Mouse (Mus musculus) midbrain, embryonic 10.5 days (tissue): ENCODE results near the gene Gmppa. TPM values are rescaled to one million over a fixed set of nuclear protein-coding genes. Genes with fewer than 3 reads are reported as not detected.

Experiments
- DNase-seq: peaks from one replicate; pipeline ENCODE4 v3.0.0-alpha.2; 2017; ENCODE audit warnings: low spot score
- H3K27ac ChIP-seq: fragments of 300-500 bp; sonication (generic); replicated peaks from 2 replicates; pipeline ENCODE4 v1.5.1; 2016; ENCODE audit warnings: mild to moderate bottlenecking
- H3K27me3 ChIP-seq: fragments of 300-500 bp; sonication (generic); 2 replicates; pipeline ENCODE4 v1.6.1; 2016; ENCODE audit warnings: low read depth, mild to moderate bottlenecking; ENCODE audit not compliant: poor library complexity, severe bottlenecking
- H3K36me3 ChIP-seq: fragments of 300-500 bp; sonication (generic); 2 replicates; pipeline ENCODE4 v1.6.1; 2016; ENCODE audit warnings: mild to moderate bottlenecking, moderate library complexity
- H3K4me1 ChIP-seq: fragments of 300-500 bp; sonication (generic); 2 replicates; pipeline ENCODE4 v1.6.1; 2016
- H3K4me3 ChIP-seq: fragments of 300-500 bp; sonication (generic); 2 replicates; pipeline ENCODE4 v1.5.1; 2016; ENCODE audit warnings: mild to moderate bottlenecking, moderate library complexity
- H3K9me3 ChIP-seq: fragments of 300-500 bp; sonication (generic); replicated peaks from 2 replicates; pipeline ENCODE4 v1.6.1; 2016; ENCODE audit warnings: mild to moderate bottlenecking
- WGBS: fragments of 180-500 bp; shearing (Covaris S2); methylation state at CpG from one replicate; pipeline ENCODE4 v1.1.7; 2016; 5-methylcytosine and 5-hydroxymethylcytosine counted together
- polyA plus RNA-seq: library from polyadenylated mRNA; unstranded; fragments of >200 nt; fragmentation: Nextera tagmentation; extraction: Ambion mirVana; gene quantifications from 2 replicates; pipeline ENCODE4 v1.2.1, GENCODE M21; 2016

The Gmppa gene
- polyA plus RNA-seq, 1 experiment from 2014 or later: 70.2 TPM

DNA sequence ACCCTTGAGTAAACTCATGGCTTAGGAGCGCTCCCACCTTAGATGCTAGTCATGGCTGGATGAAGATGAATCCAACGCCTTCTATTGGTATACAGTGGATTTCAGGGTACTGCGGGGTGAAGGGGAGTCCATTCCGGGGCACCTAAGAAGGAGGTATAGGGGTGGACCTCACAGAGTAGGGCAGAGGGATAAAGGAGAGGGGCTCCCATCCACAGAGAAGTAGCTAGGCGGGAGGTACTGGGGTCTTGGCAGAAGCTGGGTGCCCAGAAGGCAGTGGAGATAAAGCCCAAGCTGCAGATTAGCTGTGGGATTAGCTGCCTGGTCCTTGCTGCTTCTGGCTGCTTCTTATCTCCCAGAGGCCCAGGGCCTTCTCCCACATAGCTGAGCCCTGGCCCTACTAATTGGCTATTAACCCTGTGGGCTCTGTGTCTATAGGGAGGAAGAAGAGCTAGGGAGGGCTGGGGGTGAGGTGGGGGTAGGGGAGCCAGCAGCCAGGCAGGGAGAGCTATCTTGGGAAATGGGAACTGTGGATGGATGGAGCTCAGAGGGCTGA lies 28.0 kb downstream of the Gmppa start:
- 68% methylated on average over 5 of the region's 5 CpGs for WGBS
- DNase-seq: no peak
- Histone ChIP-seq H3K9me3 (no peaks in the 10 kb centered on the region), H3K27me3 (peaks cover 78% of the 10 kb centered on the region), H3K4me3 (no peak overlapping the region), H3K27ac (peak overlapping the region; percentile 53; the same call in 1 of the 2 replicates), H3K36me3 (no peaks in the 10 kb centered on the region), H3K4me1 (peaks cover 56% of the 10 kb centered on the region)

DNA sequence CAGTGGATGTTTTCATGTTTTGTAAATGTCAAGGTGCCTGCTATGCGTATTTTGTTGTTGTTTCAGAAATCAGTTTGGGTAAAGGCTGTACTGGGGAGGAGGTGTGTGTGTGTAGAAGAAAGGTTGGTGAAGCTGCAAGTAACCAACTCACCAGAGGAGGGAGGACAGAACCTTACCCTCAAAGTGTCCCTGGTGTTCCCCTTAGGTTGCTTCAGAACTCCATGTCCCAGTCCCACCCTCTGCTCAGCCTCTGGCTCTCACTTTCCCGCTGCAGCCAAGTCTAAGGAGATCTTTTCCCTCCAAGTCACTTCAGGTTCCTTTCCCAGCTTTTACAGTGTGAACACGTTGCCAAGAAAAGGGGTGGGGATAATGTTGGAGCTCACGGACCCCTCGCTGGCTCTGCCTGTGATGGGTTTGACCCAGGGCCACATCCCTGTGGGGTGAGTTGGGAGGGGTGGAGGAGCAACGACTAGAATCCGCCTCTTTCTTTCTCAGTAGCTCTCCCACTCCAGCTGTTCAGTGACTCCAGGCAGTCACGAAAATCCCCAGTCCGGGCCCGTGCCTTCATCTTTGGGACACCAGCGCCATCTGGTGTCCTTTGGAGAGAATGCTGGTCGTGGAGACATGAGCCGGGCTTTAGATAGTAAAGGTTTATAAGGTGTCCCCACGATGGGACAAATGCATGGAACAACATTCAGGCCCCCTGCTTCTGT lies 31.6 kb downstream of the Gmppa start:
- peaks cover 5% of the 10 kb centered on the region for H3K36me3 ChIP-seq
- H3K4me3 ChIP-seq: no peak overlapping the region
- 6% methylated on average over 14 of the region's 14 CpGs for WGBS
- no peaks in the 10 kb centered on the region for H3K9me3 ChIP-seq
- peaks cover 46% of the 10 kb centered on the region for H3K4me1 ChIP-seq
- peaks cover 64% of the 10 kb centered on the region for H3K27me3 ChIP-seq
- H3K27ac ChIP-seq: peak overlapping the region; percentile 67
- DNase-seq: peak; percentile 85

DNA sequence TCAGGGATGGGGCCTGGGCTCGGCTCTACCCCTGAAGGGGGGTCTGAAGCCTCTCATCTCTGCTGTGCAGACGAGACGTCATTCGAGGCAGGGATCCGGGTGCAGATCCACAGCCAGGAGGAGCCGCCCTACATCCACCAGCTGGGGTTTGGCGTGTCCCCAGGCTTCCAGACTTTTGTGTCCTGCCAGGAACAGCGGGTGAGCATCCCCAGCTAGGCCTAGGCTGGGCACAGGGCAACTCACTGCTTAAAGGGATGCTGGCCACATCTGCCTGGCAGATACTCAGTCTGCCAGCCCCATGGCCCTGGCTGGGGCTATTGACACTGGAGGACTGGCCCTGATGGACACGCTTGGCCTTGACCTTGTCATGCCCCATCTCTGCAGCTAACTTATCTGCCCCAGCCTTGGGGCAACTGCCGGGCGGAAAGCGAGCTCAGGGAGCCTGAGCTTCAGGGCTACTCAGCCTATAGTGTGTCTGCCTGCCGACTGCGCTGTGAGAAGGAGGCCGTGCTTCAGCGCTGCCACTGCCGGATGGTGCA lies 33.6 kb downstream of the Gmppa start:
- 82% methylated on average over 17 of the region's 17 CpGs for WGBS

DNA sequence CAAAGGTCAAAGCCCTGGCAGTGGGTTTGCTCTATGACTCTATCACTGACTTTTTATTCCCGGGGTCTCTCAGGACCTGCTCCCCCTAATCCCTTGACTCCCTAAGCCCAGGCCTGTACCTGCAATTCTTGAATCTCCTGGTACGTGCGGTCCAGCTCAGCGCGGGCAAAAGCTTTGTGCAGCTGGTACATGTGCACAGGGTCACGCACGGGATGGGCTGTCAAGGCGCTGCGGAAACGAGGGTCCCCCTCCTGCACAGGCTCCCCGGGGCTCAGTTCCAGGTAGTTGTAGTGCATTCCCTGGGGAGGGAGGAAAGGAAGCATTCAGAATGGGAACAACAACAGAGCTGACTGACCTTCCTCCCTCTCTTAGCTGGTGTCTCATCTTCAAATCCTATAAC lies 40.7 kb downstream of the Gmppa start:
- no peaks in the 10 kb centered on the region for H3K9me3 ChIP-seq
- H3K36me3 ChIP-seq: peaks cover 50% of the 10 kb centered on the region
- WGBS: 91% methylated on average over 11 of the region's 11 CpGs
- peaks cover 56% of the 10 kb centered on the region for H3K27me3 ChIP-seq
- no peak for DNase-seq
- H3K4me3 ChIP-seq: no peak overlapping the region
- no peak overlapping the region for H3K27ac ChIP-seq
- peaks cover 31% of the 10 kb centered on the region for H3K4me1 ChIP-seq

More for the DNA sequence above, 33.6 kb downstream of the Gmppa start:
- H3K4me1 ChIP-seq: peaks cover 27% of the 10 kb centered on the region
- H3K4me3 ChIP-seq: no peak overlapping the region
- H3K36me3 ChIP-seq: peaks cover 25% of the 10 kb centered on the region
- H3K27me3 ChIP-seq: peaks cover 70% of the 10 kb centered on the region
- DNase-seq: no peak
- no peak overlapping the region for H3K27ac ChIP-seq
- no peaks in the 10 kb centered on the region for H3K9me3 ChIP-seq

DNA sequence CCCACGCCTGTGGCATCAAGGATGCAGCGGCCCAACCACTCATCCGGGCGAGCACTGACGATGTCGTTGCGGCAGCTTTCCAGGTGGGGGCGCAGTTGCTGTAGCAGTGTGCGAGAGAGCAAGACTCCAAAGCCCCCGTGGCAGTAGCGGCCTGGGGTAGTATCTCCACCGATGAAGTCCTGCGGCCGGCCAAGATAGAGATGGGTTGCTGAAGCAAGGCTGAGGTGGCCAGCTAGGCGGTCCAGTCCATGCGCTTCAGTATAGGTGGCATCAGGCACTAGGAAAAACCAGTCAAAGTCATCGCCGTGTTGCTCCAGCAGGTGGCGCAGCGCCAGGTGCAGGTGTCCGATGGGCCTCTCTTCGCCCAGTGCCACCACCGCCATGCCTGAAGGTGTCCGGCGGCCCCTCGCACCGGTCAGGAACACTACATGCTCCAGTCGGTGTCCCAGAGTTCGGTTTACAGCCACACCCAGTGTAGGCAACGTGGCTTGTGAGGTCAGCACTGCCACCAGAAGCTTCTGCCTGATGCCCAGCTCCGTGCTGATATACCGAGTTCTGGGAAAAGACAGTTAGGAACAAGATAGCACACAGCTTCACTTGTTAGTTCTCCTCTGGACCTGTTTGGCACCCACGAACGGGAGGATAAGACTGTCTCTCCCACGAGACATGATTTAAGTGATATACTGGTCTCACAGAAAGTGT lies 41.7 kb downstream of the Gmppa start:
- WGBS: 14% methylated on average over 35 of the region's 35 CpGs
- no peaks in the 10 kb centered on the region for H3K9me3 ChIP-seq
- H3K27me3 ChIP-seq: peaks cover 58% of the 10 kb centered on the region
- peak; percentile 84 for DNase-seq
- peak overlapping the region; percentile 94 for H3K4me3 ChIP-seq
- H3K36me3 ChIP-seq: peaks cover 46% of the 10 kb centered on the region
- peaks cover 32% of the 10 kb centered on the region for H3K4me1 ChIP-seq
- H3K27ac ChIP-seq: no peak overlapping the region; the same call in 1 of the 2 replicates

DNA sequence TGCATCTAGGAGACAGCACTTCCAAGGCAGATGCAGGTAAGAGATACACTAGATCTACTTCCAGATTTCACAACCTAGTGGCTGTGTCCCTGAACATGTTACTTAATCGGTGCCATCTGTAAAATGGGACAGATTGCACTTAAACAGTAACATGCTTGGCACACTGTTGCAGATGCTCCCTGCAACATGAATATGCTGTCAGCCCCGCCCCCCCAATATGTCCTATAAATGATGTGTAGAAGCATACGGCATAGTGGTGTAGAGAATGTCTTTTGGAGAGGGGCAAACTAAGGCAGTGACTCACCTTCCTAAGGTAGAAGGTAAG lies 42.2 kb downstream of the Gmppa start:
- Histone ChIP-seq H3K9me3 (no peaks in the 10 kb centered on the region), H3K4me3 (peak overlapping the region; percentile 94), H3K27ac (0 out of 2 replicates have a peak overlapping the region, but pooled peaks have one; percentile 89), H3K36me3 (peaks cover 46% of the 10 kb centered on the region), H3K27me3 (peaks cover 60% of the 10 kb centered on the region), H3K4me1 (peaks cover 37% of the 10 kb centered on the region)
- 60% methylated on average over 3 of the region's 3 CpGs for WGBS
- DNase-seq: no peak

DNA sequence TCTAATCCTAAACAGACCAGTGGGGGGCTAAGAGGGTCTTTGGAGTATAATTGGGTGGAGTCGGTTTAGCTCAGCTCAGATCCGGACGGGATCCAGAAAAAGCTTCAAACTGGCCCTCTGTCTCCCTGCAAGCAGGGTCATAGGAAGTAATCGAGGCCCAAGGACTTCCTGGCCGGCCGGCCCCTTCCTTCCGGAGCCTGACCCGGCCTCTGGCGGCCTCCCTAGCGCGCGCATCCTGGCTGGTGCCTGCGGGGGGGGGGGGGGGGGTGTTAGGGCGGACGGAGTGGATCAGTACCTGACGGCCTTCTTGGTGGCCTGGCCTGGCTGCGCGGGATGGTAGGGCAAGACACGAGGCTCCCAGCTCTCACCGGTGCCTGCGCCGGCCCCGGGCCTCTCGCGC lies 42.8 kb downstream of the Gmppa start:
- Histone ChIP-seq H3K27me3 (peaks cover 61% of the 10 kb centered on the region), H3K36me3 (peaks cover 46% of the 10 kb centered on the region), H3K4me3 (peak overlapping the region; percentile 94), H3K27ac (peak overlapping the region; percentile 89), H3K9me3 (no peaks in the 10 kb centered on the region), H3K4me1 (peaks cover 38% of the 10 kb centered on the region)
- WGBS: 0% methylated on average over 24 of the region's 25 CpGs
- DNase-seq: peak; percentile 67

DNA sequence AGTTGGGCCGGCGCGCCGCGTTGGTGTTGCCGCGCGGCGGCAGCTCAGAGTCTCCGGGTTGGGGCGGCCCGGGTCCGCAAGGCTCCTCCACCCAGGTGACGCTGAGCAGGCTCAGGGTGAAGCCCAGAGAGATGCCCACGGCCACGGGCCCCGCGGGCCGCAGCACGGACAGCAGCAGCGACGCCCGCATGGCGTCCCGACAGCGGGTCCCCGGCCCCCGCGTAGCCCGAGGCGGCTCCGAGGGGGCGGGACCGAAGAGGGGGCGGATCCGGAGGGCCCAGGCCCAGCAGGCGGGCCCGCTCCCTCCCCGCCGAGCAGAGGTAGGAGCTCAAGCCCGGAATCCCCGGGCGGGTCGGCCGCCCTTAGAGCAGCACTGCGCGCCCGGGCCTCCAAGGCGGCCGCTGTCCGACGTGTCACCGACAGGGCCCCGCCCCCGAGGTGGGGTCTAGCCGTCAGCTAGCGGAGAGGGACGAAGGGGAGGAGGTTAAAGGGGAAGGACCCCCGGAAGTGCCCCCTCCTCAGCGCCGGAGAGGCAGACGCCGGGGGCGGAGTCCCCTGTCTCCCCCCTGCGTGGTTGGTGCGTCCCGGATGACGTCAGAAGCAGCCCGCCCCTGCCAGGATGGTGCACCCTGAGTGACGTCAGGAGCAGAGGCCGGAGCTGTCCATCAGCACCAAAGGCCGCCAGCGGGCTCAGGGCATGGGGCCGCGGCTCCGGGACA lies 43.3 kb downstream of the Gmppa start, which contains the start of the genes Chpf and Tmem198:
Chpf (minus strand) TSS at position 392 of the 719 bp plus-strand sequence.
Tmem198 (plus strand) TSS at position 617 of the 719 bp plus-strand sequence.
- peak within 1 kb of the TSS; percentile 94 for H3K4me3 ChIP-seq
- peaks cover 38% of the 10 kb centered on the region for H3K4me1 ChIP-seq
- H3K27me3 ChIP-seq: peaks cover 61% of the 10 kb centered on the region
- H3K36me3 ChIP-seq: peaks cover 41% of the 10 kb centered on the region
- no peaks in the 10 kb centered on the region for H3K9me3 ChIP-seq
- DNase-seq: peak; percentile 100
- H3K27ac ChIP-seq: peak within 1 kb of the TSS; percentile 89
- WGBS: under 1% methylated on average over 69 of the region's 76 CpGs

DNA sequence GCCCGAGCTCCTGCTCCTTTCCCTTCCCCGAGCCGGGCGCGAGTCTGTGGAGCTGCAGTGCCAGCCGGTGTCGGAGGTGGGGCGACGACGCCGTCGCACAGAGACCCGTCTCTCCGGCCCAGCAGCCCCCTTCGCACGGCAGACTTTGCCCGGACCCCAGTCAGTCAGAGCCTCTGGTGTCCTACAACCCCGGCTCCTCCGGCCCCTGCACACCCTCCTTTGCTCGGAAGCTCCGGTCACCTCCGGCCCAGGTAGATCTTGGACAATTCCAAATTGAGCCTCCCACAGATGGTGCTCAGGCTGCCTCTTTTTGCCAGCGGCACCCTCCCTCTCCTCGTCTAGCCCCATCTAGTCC lies 43.9 kb downstream of the Gmppa start:
- Histone ChIP-seq H3K27me3 (peaks cover 67% of the 10 kb centered on the region), H3K27ac (peak overlapping the region; percentile 89), H3K9me3 (no peaks in the 10 kb centered on the region), H3K36me3 (peaks cover 41% of the 10 kb centered on the region), H3K4me3 (peak overlapping the region; percentile 94), H3K4me1 (peaks cover 38% of the 10 kb centered on the region)
- no peak for DNase-seq
- WGBS: 1% methylated on average over 24 of the region's 24 CpGs

DNA sequence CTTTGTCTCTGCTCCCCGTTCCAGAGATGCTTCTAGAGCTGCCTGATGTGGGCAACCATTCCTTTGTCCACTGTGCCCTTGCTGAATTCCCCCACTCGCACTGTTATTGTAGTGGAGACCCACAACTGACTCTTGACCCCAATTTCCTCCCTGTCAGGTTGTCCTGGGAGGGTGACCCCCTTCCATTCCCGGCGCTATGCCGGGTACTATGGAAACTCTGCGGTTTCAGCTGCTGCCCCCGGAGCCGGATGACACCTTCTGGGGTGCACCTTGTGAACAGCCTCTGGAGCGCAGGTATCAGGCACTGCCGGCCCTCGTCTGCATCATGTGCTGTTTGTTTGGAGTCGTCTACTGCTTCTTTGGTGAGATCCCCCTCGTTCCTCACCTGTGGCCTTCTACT lies 44.3 kb downstream of the Gmppa start:
- H3K27me3 ChIP-seq: peaks cover 70% of the 10 kb centered on the region
- no peaks in the 10 kb centered on the region for H3K9me3 ChIP-seq
- no peak for DNase-seq
- peak overlapping the region; percentile 89 for H3K27ac ChIP-seq
- H3K36me3 ChIP-seq: peaks cover 41% of the 10 kb centered on the region
- peak overlapping the region; percentile 94 for H3K4me3 ChIP-seq
- H3K4me1 ChIP-seq: peaks cover 38% of the 10 kb centered on the region
- WGBS: 17% methylated on average over 13 of the region's 13 CpGs

DNA sequence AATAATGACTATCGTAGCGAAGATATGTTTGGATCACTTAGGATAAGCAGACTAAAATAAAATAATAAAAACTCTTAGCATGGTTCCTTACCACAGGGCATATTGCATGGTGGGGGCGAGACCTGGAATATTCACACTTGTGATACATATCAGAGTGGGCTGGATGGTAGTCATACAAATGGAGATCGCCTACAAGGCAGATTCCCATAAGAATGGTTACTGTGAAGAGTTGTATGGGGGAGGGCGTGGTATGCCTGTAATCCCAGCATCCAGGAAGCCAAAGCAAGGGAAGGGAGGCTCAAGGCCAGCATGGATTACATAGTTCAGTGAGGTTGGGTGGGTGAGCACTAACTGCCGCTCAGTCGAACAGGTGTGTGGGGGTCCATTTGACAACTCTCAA lies 45.0 kb downstream of the Gmppa start:
- Histone ChIP-seq H3K27ac (no peak overlapping the region), H3K4me3 (peak overlapping the region; percentile 94; the same call in 1 of the 2 replicates), H3K4me1 (peaks cover 38% of the 10 kb centered on the region), H3K36me3 (peaks cover 38% of the 10 kb centered on the region), H3K9me3 (no peaks in the 10 kb centered on the region), H3K27me3 (peaks cover 70% of the 10 kb centered on the region)
- DNase-seq: no peak
- WGBS: 87% methylated on average over 7 of the region's 7 CpGs

DNA sequence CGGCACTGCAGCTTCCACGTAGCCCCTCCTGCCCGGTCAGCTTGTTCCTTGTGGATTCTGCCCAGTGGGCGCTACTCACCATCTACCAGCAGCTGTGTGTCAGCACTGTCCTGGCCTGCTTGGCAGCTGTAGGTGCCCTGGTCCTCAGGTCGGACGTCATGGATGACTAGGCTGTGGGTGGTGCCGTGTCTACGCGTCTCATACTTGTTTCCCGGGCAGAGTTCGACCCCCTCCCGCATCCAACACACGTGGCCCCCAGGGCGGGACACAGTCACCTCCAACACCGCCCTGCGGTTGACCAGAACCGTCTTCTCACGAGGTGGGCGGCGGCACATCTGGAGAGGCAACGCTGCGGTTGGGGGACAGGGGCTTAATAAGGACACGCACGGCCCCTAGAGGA lies 50.8 kb downstream of the Gmppa start:
- Histone ChIP-seq H3K4me3 (peak overlapping the region; percentile 63), H3K36me3 (peaks cover 41% of the 10 kb centered on the region), H3K4me1 (peaks cover 29% of the 10 kb centered on the region), H3K9me3 (no peaks in the 10 kb centered on the region), H3K27me3 (peaks cover 100% of the 10 kb centered on the region), H3K27ac (no peak overlapping the region)
- WGBS: 5% methylated on average over 24 of the region's 24 CpGs
- DNase-seq: no peak
